Mouse (Mus musculus): Measurements from ENCODE around the gene 1600014C23Rik.

The 1600014C23Rik gene

GRCm38 (mm10) chr17:45723732-45724573, 9.7 kb downstream of the 1600014C23Rik start:
- ChIA-PET POLR2A (interaction anchor here in 3 of 4 experiments (0.7 to 1.7 kb wide), 23 partner anchors 10 to 420 kb away, joined by 3 to 9 read pairs (median 3); partner anchors contain the start of genes 1600014C23Rik (in 1 of the 3), Aars2 (in 1 of the 3), Mrpl14 (in 1 of the 3) and Mrps18a (in 1 of the 3)), CTCF (interaction anchor here (0.5 to 3.8 kb wide), 52 partner anchors 10 to 1757 kb away, joined by 3 to 31 read pairs (median 3); partner anchors contain the start of genes 1600014C23Rik (in 2 of the 4), Vegfa (in 2 of the 4), Aars2 (in 1 of the 4) and Mrpl14 (in 1 of the 4))

GRCm38 (mm10) chr17:45718323-45718722, 15.3 kb downstream of the 1600014C23Rik start:
- ChIA-PET CTCF (interaction anchor here (0.5 to 2.8 kb wide), 37 partner anchors 10 to 911 kb away, joined by 3 to 9 read pairs (median 3); partner anchors contain the start of genes Ptk7 (in 1 of the 4) and Tmem151b (in 1 of the 4)), POLR2A (interaction anchor here (0.5 to 1.4 kb wide), 7 partner anchors 44 to 355 kb away, joined by 3 read pairs; partner anchors contain the start of gene Mymx (in 1 of the 4))

DNA sequence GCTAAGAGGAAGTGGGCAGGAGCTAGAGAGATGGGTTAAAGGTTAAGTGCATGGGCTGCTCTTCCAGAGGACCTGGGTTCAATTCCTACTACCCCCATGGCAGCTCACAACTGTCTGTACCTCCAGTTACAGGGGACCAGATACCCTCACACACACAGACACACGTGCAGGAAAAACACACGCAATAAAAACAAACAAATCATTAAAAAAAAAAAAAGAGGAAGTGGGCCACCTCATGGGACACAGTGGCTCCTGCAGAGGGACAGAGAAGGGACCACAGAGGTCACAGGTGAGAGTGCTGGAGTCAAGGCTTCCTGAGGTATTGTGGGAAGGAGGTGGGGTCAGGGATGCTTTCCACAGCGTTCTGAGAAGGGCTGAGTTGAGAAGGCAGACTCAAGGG, 22.1 kb downstream of the 1600014C23Rik start:
- ChIA-PET POLR2A (interaction anchor here in 2 of 4 experiments (0.6 to 1.5 kb wide), 6 partner anchors 10 to 345 kb away, joined by 3 to 6 read pairs (median 4); no protein-coding TSS in a partner anchor), CTCF (interaction anchor here in 2 of 4 experiments (0.6 to 0.8 kb wide), 5 partner anchors 9 to 973 kb away, joined by 3 to 4 read pairs (median 4); no protein-coding TSS in a partner anchor)

DNA sequence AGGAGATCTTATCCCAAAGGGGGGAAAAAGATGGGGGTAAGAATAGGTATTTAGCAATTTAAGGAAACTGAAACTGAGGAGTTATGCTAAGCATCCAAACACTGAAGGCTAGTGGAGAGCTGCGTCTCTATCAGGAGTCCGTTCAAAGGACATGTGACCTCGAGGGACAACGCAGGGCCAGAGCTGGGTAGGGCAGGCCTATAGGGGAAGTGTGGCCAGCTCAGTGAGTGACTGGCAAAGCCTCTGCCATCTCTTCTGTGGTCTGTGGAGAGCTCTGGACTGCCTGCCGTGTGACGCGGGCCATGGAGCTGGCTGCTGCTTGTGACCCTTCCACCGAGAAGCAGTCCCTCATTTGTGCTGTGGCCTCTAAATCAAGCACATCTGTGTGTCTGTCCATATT, 23.2 kb downstream of the 1600014C23Rik start:
- CTCF ChIA-PET, result interaction anchor here in 3 of 4 experiments (0.6 to 1.4 kb wide), 5 partner anchors 9 to 132 kb away, joined by 3 to 4 read pairs (median 3); partner anchors contain the start of gene Tmem63b (in 1 of the 3)
- POLR2A ChIA-PET, result interaction anchor here in 2 of 4 experiments (0.7 to 1.5 kb wide), 5 partner anchors 10 to 16 kb away, joined by 3 to 4 read pairs (median 3); no protein-coding TSS in a partner anchor

- POLR2A ChIA-PET, result interaction anchor here in 1 of 4 experiments (1.5 kb wide), 1 partner anchor 15 kb away, joined by 4 read pairs; no protein-coding TSS in a partner anchor
- CTCF ChIA-PET, result interaction anchor here in 3 of 4 experiments (0.6 to 1.4 kb wide), 4 partner anchors 9 to 132 kb away, joined by 3 to 4 read pairs (median 4); partner anchors contain the start of gene Tmem63b (in 1 of the 3)
Measured at GRCm38 (mm10) chr17:45709829-45710228, 23.8 kb downstream of the 1600014C23Rik start.

- CTCF ChIA-PET, result no interaction called here
- POLR2A ChIA-PET, result interaction anchor here in 1 of 4 experiments (0.5 kb wide), 1 partner anchor 61 kb away, joined by 17 read pairs; no protein-coding TSS in a partner anchor
Measured at GRCm38 (mm10) chr17:45708179-45708578, 25.5 kb downstream of the 1600014C23Rik start.

- ChIA-PET POLR2A (interaction anchor here in 1 of 4 experiments (0.6 to 1.2 kb wide), 3 partner anchors 13 to 82 kb away, joined by 3 to 4 read pairs (median 4); no protein-coding TSS in a partner anchor), CTCF (interaction anchor here in 2 of 4 experiments (0.6 kb wide), 3 partner anchors 111 to 333 kb away, joined by 3 to 5 read pairs (median 3); no protein-coding TSS in a partner anchor)
Measured at GRCm38 (mm10) chr17:45707376-45707775, 26.3 kb downstream of the 1600014C23Rik start.

DNA sequence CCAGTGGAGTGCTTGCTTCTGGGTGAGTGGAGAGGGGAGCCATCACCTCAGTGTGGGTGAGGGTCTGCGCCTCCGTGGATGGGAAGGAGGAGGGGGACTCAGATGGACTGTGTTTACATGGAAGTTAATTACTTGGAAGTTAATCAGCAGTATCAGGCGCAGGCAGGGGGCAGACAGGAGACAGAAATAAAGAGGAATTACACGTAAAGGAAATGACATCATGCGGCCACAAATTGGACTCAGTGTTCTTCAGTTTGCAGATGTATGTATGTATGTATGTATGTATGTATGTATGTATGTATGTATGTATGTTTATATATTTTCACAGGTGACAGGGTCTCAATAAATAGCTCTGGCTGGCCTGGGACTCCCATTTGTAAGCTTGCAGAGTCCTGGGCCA, 26.8 kb downstream of the 1600014C23Rik start:
- ChIA-PET CTCF (interaction anchor here in 3 of 4 experiments (0.6 kb wide), 4 partner anchors 111 to 333 kb away, joined by 3 to 5 read pairs (median 4); no protein-coding TSS in a partner anchor), POLR2A (interaction anchor here in 1 of 4 experiments (0.6 to 1.2 kb wide), 3 partner anchors 12 to 83 kb away, joined by 3 to 4 read pairs (median 4); no protein-coding TSS in a partner anchor)

GRCm38 (mm10) chr17:45703187-45703586, 30.5 kb downstream of the 1600014C23Rik start:
- ChIA-PET POLR2A (interaction anchor here in 3 of 4 experiments (0.5 to 1.4 kb wide), 5 partner anchors 8 to 1193 kb away, joined by 3 to 5 read pairs (median 4); no protein-coding TSS in a partner anchor), CTCF (interaction anchor here in 1 of 4 experiments (0.6 to 1.3 kb wide), 4 partner anchors 17 to 1769 kb away, joined by 3 read pairs; partner anchors contain the start of genes Gtpbp2 and Mrpl14)

DNA sequence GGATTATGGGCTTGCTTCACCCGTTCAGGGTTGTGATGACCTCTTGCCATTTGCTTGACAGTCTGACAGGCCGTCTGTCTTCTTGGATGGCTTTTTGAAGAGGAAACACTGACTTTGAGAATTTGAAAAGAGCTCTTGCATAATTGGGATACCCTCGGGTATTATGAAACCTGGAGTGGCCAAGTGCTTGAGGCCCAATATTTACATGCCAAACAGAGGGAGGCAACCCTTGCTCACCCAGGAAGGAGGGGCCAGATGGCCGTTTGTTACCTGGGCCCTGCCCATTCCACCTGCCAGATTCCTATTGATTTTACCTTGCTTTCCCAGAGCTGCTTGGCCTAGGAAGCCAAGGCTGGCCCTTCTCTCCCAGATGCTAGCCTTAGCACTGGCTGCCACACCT, 31.4 kb downstream of the 1600014C23Rik start:
- POLR2A ChIA-PET, result interaction anchor here in 3 of 4 experiments (1.2 to 1.4 kb wide), 3 partner anchors 257 to 451 kb away, joined by 3 read pairs; partner anchors contain the start of genes Mad2l1bp (in 1 of the 3) and Vegfa (in 1 of the 3)
- CTCF ChIA-PET, result no interaction called here

DNA sequence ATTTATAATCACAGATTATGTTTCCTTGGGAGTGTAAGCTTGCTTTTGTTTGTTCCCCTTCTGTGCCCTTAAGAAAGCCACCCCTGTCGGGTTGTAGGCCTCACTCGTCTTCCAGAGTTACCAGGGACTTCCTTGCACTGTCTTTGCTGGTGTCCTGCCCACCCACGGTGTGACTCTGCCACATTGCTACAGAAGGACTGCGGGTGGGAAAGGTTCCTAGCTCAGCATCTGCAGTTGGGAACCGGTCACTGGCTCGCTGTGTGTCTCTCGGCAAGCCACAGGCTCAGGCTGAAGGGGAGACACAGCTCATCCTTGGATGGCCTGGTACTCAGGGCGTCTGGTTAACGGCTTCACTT, 32.4 kb downstream of the 1600014C23Rik start:
- ChIA-PET CTCF (interaction anchor here (0.5 to 1.7 kb wide), 4 partner anchors 9 to 34 kb away, joined by 3 to 4 read pairs (median 3); no protein-coding TSS in a partner anchor), POLR2A (interaction anchor here (0.6 to 2.6 kb wide), 17 partner anchors 10 to 452 kb away, joined by 3 to 8 read pairs (median 3); partner anchors contain the start of genes Mrpl14 (in 2 of the 4), Hsp90ab1 (in 1 of the 4), Mad2l1bp (in 1 of the 4) and Vegfa (in 1 of the 4))

DNA sequence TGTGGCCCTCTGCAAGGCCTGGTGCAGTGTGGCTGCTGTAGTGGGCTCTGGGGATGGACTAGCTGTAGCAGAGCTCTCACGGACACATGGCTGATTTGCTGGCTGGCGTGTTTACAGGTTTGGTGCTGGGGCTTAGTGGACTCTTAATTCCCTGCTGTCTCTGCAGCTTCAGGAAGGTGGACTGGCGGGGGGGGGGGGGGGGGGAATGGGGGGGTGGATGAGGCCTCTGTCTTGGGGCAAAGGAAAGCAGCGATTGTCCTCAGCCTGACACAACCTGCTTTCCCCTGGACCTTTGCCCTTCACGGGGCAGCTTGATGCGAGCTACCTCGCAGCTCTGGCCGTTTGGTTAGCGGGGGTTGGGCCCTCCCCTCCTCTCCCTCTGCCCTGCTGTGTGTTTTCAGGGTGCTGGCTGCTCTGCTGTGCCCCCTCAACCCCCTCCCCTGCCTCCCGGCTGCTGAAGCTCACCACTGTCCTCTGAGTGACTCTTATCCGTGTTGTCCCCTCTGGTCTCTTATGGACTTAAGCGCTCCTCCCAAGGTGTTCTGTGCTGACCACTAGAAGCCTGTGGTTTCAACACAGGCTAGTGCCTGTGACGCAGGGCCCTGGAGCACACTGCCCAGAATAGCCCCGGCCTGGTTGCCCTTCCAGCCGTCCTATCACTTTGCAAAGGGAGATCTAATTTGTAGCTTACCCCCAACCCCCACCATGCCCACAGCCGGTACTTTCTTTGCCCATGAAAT, 33.0 kb downstream of the 1600014C23Rik start:
- POLR2A ChIA-PET, result interaction anchor here in 3 of 4 experiments (0.6 to 2.6 kb wide), 20 partner anchors 10 to 965 kb away, joined by 3 to 8 read pairs (median 3); partner anchors contain the start of genes Mrpl14 (in 2 of the 3), Hsp90ab1 (in 1 of the 3) and Mad2l1bp (in 1 of the 3)

DNA sequence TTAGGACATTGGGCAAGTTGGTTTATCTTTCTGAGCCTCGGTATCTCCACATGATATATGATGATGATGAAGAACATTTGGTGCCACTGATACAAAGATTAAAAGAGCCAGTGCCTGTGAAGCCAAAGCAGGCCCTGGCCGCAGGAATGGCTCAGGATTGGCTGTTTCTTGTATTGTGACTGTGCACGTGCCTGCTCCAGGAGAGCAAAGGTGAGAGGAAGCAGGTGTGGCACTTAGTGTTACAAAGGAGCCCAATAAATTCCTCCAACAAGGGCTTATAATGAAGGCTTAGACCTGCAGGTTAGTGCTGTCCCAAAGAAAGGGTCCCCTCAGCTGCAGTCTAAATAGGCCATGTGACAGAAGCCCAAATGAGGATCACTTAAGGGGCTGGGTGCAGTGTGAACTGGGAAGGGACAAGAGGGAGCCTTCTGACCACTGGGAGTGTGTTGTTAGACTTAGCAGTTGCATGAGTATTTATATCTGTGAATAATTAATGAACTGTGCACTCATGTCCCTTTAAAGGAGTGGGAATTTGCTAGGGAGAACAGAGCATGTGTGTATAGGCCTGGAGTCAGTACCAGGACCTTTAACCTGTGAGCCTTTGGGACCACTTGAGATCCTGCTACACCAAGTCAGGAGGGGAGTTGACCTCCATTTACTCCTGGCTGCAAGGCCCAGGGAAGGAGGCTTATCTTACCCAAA, 34.5 kb downstream of the 1600014C23Rik start:
- ChIA-PET CTCF (no interaction called here), POLR2A (interaction anchor here in 1 of 4 experiments (2.4 to 2.6 kb wide), 2 partner anchors 14 to 16 kb away, joined by 7 to 8 read pairs; partner anchors contain the start of gene Mrpl14)

More for the DNA sequence above, 33.0 kb downstream of the 1600014C23Rik start:
- CTCF ChIA-PET, result interaction anchor here (0.5 to 1.7 kb wide), 5 partner anchors 10 to 36 kb away, joined by 3 to 17 read pairs (median 3); no protein-coding TSS in a partner anchor

- POLR2A ChIA-PET, result no interaction called here
Measured at GRCm38 (mm10) chr17:45698368-45698767, 35.3 kb downstream of the 1600014C23Rik start.

DNA sequence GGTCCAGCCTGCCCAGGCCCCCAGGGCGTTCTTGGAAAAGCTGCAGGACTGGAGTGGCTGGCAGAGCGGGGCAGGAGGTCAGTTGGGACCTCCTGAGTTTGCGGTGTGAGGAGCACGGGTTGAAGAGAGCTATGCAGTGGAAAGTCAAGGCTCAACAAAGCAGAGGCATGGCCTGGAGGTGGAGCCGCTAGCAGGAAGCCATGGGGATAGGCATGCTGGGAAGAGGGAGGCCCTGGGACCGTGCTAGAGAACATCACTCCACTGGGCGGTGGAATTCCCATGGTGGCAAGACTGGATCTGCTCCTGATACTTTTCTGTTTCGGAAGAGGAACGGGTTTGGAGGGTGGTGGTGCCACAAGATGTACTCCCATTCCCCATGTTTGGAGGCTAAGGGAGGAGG, 36.7 kb downstream of the 1600014C23Rik start:
- ChIA-PET CTCF (no interaction called here), POLR2A (interaction anchor here in 3 of 4 experiments (1.0 to 1.4 kb wide), 5 partner anchors 9 to 125 kb away, joined by 3 to 5 read pairs (median 4); partner anchors contain the start of gene Mrpl14 (in 2 of the 3))

More at GRCm38 (mm10) chr17:45698368-45698767, 35.3 kb downstream of the 1600014C23Rik start:
- CTCF ChIA-PET, result no interaction called here
